ENCODE assay signal across 8 mouse cellular contexts in genomic region chr10:61370273-61370979, GRCm38 (mm10). TPM values are rescaled to one million over a fixed set of nuclear protein-coding genes. Genes with fewer than 3 reads are reported as not detected.
A peak's percentile ranks its signal among the peaks of the same experiment; 100 is the strongest.
DNase-seq lines count a peak whose midpoint lies in the region; ATAC-seq lines count a peak whose summit lies in the region.

No protein-coding gene starts in this region.

- H3K27ac ChIP-seq in midbrain, embryonic 14.5 days (replicated peaks; ENCODE audit: low read depth, low read length), result 0 out of 2 replicates have a peak overlapping the region, but pooled peaks have one; percentile 13
- no peak overlapping the region for H3K27ac ChIP-seq in midbrain, embryonic 15.5 days
- peak overlapping the region; percentile 57 for H3K27ac ChIP-seq in heart, embryonic 11.5 days (ENCODE audit: low read depth, low read length)
- peak overlapping the region; percentile 86 for H3K27ac ChIP-seq in kidney, embryonic 15.5 days

- DNase-seq in midbrain, embryonic 14.5 days, result no peak
- DNase-seq in mesoderm, embryonic 11.5 days (ENCODE audit: low read depth, low spot score), result peak; percentile 63
- no peak for DNase-seq in cerebellum, adult 18-20 months
- no peak for DNase-seq in layer of hippocampus, adult 9-11 months
- DNase-seq in right cerebral cortex, adult 18-20 months, result no peak

- H3K4me3 ChIP-seq in midbrain, embryonic 14.5 days (replicated peaks; ENCODE audit: low read depth, low read length), result no peak overlapping the region
- no peak overlapping the region for H3K4me3 ChIP-seq in midbrain, embryonic 15.5 days
- no peak overlapping the region for H3K4me3 ChIP-seq in heart, embryonic 11.5 days (ENCODE audit: low read depth, low read length)
- H3K4me3 ChIP-seq in kidney, embryonic 15.5 days (replicated peaks), result 0 out of 2 replicates have a peak overlapping the region, but pooled peaks have one; percentile 1

- 81% methylated on average over 18 of the region's 18 CpGs for WGBS in midbrain, embryonic 14.5 days
- 82% methylated on average over 18 of the region's 18 CpGs for WGBS in midbrain, embryonic 15.5 days
- WGBS in heart, embryonic 11.5 days (ENCODE audit: insufficient replicate concordance), result 61% methylated on average over 18 of the region's 18 CpGs
- WGBS in kidney, embryonic 15.5 days, result 11% methylated on average over 18 of the region's 18 CpGs

- no peak for ATAC-seq in midbrain, embryonic 14.5 days (ENCODE audit: low FRiP score, low TSS enrichment)
- ATAC-seq in midbrain, embryonic 15.5 days (replicated peaks), result no peak
- no peak; the same call in 1 of the 2 replicates for ATAC-seq in heart, embryonic 11.5 days (replicated peaks; ENCODE audit: insufficient number of reproducible peaks, low FRiP score, low TSS enrichment)
- ATAC-seq in kidney, embryonic 15.5 days (replicated peaks; ENCODE audit: low FRiP score), result peak; percentile 27

- no peak overlapping the region for H3K4me2 ChIP-seq in midbrain, embryonic 14.5 days (ENCODE audit: low read length)
- no peak overlapping the region for H3K4me2 ChIP-seq in midbrain, embryonic 15.5 days
- no peak overlapping the region for H3K4me2 ChIP-seq in heart, embryonic 11.5 days
- peak overlapping the region; percentile 17 for H3K4me2 ChIP-seq in kidney, embryonic 15.5 days

- H3K9me3 ChIP-seq in midbrain, embryonic 14.5 days (ENCODE audit: control insufficient read depth, low read length), result no peaks in the 10 kb centered on the region
- peaks cover 3% of the 10 kb centered on the region; the same call in 1 of the 2 replicates for H3K9me3 ChIP-seq in midbrain, embryonic 15.5 days
- H3K9me3 ChIP-seq in heart, embryonic 11.5 days (replicated peaks; ENCODE audit: control insufficient read depth, low read length), result no peaks in the 10 kb centered on the region
- H3K9me3 ChIP-seq in kidney, embryonic 15.5 days (replicated peaks), result peaks cover 3% of the 10 kb centered on the region

- H3K9ac ChIP-seq in midbrain, embryonic 14.5 days (replicated peaks; ENCODE audit: low read length), result no peak overlapping the region
- no peak overlapping the region for H3K9ac ChIP-seq in midbrain, embryonic 15.5 days
- H3K9ac ChIP-seq in heart, embryonic 11.5 days (ENCODE audit: low read depth, low read length), result no peak overlapping the region
- H3K9ac ChIP-seq in kidney, embryonic 15.5 days, result no peak overlapping the region

- no peaks in the 10 kb centered on the region for H3K36me3 ChIP-seq in midbrain, embryonic 14.5 days (ENCODE audit: control insufficient read depth, insufficient read depth, low read length)
- no peaks in the 10 kb centered on the region for H3K36me3 ChIP-seq in midbrain, embryonic 15.5 days (replicated peaks)
- 0 out of 2 replicates have a peak, but pooled peaks cover 2% of the 10 kb centered on the region for H3K36me3 ChIP-seq in heart, embryonic 11.5 days (ENCODE audit: control insufficient read depth, insufficient read depth, low read length)
- H3K36me3 ChIP-seq in kidney, embryonic 15.5 days, result no peaks in the 10 kb centered on the region

- H3K27me3 ChIP-seq in midbrain, embryonic 14.5 days (ENCODE audit: control insufficient read depth, insufficient read depth, low read length), result no peaks in the 10 kb centered on the region
- H3K27me3 ChIP-seq in midbrain, embryonic 15.5 days (replicated peaks), result no peaks in the 10 kb centered on the region
- no peaks in the 10 kb centered on the region for H3K27me3 ChIP-seq in heart, embryonic 11.5 days (ENCODE audit: control insufficient read depth, insufficient read depth, low read length)
- no peaks in the 10 kb centered on the region for H3K27me3 ChIP-seq in kidney, embryonic 15.5 days

- H3K4me1 ChIP-seq in midbrain, embryonic 14.5 days (ENCODE audit: control insufficient read depth, insufficient read depth, low read length), result no peaks in the 10 kb centered on the region
- no peaks in the 10 kb centered on the region for H3K4me1 ChIP-seq in midbrain, embryonic 15.5 days
- H3K4me1 ChIP-seq in heart, embryonic 11.5 days (ENCODE audit: control insufficient read depth, insufficient read depth, low read length), result peaks cover 60% of the 10 kb centered on the region
- peaks cover 82% of the 10 kb centered on the region for H3K4me1 ChIP-seq in kidney, embryonic 15.5 days

RNA-seq across cellular contexts. Expression of gene Pald1, which starts 12.9 kb away (rescaled TPM):
- 16.5 and 18.7 TPM in 2 replicates for polyA plus RNA-seq in midbrain, embryonic 14.5 days (2014; fragmentation: Nextera tagmentation; extraction: Ambion mirVana)
- polyA plus RNA-seq in midbrain, embryonic 15.5 days (2015; fragmentation: Nextera tagmentation; extraction: Ambion mirVana), result 22.5 and 23.7 TPM in 2 replicates
- 17.5 and 22.5 TPM in 2 replicates for polyA plus RNA-seq in heart, embryonic 11.5 days (2014; fragmentation: Nextera tagmentation; extraction: Ambion mirVana)
- 33.5 and 37.3 TPM in 2 replicates for polyA plus RNA-seq in kidney, embryonic 15.5 days (2015; fragmentation: Nextera tagmentation; extraction: Ambion mirVana)

RNA-seq across cellular contexts. Expression of gene Nodal, which starts 47.3 kb away (rescaled TPM):
- polyA plus RNA-seq in midbrain, embryonic 14.5 days (2014; fragmentation: Nextera tagmentation; extraction: Ambion mirVana), result not detected in 2 replicates
- polyA plus RNA-seq in midbrain, embryonic 15.5 days (2015; fragmentation: Nextera tagmentation; extraction: Ambion mirVana), result 0.10 and 0.28 TPM in 2 replicates
- not detected in 2 replicates for polyA plus RNA-seq in heart, embryonic 11.5 days (2014; fragmentation: Nextera tagmentation; extraction: Ambion mirVana)
- 0.38 and 0.42 TPM in 2 replicates for polyA plus RNA-seq in kidney, embryonic 15.5 days (2015; fragmentation: Nextera tagmentation; extraction: Ambion mirVana)
